In the genomic region with DNA sequence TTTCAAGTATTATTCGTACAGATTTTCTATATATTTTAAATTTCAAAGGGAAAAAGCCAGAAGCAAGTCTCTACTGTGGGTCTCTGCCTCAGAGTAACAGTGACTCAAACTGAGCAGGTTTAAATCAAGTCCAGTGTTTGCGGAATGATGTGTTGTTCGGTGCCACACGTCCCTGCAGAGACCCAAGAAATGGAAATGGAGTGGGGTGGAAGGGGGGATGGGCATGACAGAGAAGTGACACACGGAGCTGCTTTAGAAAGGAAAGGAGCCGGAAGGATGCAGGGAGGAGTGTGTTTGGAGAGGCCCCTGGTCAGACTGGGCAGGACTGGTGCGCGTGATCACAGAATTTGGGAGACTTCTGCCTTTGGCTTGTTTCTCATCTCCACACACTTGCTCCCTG, we compare ENCODE assay signal across 14 mouse cellular contexts.
"Had no signal": no experiment of that assay in that cellular context is flagged by ENCODE, and none has a peak within 500 bp of the region (broad histone marks: within the 10 kb centered on the region; RNA-seq: fewer than 3 reads in every experiment).

No protein-coding gene starts in this region.

- H3K4me3 ChIP-seq: kidney, embryonic 15.5 days; left cerebral cortex, adult 2 months; limb, embryonic 15.5 days; liver, embryonic 13.5 days; neural tube, embryonic 13.5 days; stomach, embryonic 15.5 days had no signal

- H3K9ac ChIP-seq: kidney, embryonic 15.5 days; limb, embryonic 15.5 days; liver, embryonic 13.5 days; liver, postnatal 0 days; neural tube, embryonic 13.5 days; stomach, embryonic 15.5 days had no signal

- ATAC-seq: liver, postnatal 0 days; midbrain, embryonic 16.5 days had no signal

- H3K36me3 ChIP-seq: kidney, embryonic 15.5 days; limb, embryonic 15.5 days; liver, embryonic 13.5 days; neural tube, embryonic 13.5 days; stomach, embryonic 15.5 days had no signal

- H3K27ac ChIP-seq: kidney, embryonic 15.5 days; left cerebral cortex, adult 2 months; limb, embryonic 15.5 days; liver, embryonic 13.5 days had no signal

- DNase-seq: kidney, adult 2 months; liver, embryonic 13.5 days; liver, postnatal 0 days; lung, postnatal 36 days; retina, postnatal 1 day; right cerebral cortex, postnatal 4 days; thymus, postnatal 4 days had no signal

- H3K27me3 ChIP-seq: kidney, embryonic 15.5 days; limb, embryonic 15.5 days; liver, embryonic 13.5 days; neural tube, embryonic 13.5 days; stomach, embryonic 15.5 days had no signal

- H3K9me3 ChIP-seq: kidney, embryonic 15.5 days; limb, embryonic 15.5 days; liver, embryonic 13.5 days; neural tube, embryonic 13.5 days; stomach, embryonic 15.5 days had no signal

- H3K4me2 ChIP-seq: kidney, embryonic 15.5 days; limb, embryonic 15.5 days; liver, embryonic 13.5 days; midbrain, embryonic 11.5 days; neural tube, embryonic 13.5 days; stomach, embryonic 15.5 days had no signal
